Mouse (Mus musculus) bone marrow macrophage, adult 2 months (primary cell): ENCODE results near the gene Kcnq1.

Experiments
- CTCF ChIP-seq: IDR thresholded peaks from 2 replicates; pipeline ENCODE4 v1.5.1; 2012; ENCODE audit warnings: low read depth, mild to moderate bottlenecking, low read length, moderate library complexity
- POLR2A ChIP-seq: IDR thresholded peaks from 2 replicates; pipeline ENCODE4 v1.6.1; 2012; ENCODE audit warnings: mild to moderate bottlenecking, low read depth, low read length, borderline replicate concordance

DNA sequence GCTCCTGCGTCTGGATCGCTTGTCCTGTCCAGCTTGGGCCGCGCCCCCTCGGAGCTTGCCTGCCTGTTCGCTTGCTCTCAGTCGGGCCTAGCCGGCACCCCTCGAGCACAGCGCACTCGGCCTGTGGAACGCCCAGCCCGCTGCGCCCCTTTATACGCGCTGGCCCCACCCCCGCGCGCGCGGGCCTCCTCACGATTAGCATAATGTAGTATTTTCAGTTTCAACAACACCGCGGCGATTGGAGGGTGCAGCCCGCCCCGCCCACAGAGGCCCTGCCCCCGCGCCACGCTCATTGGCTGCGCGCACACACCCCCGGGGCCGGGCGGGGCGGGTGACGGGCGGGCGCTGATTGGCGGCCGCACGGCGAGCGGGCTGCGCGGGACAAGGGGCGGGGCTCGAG lies 354.7 kb downstream of the Kcnq1 start, which contains the start of gene Cdkn1c:
- no peak for TF ChIP-seq CTCF
- no peak for TF ChIP-seq POLR2A
